Mouse (Mus musculus) ES-Bruce4 (cell line): ENCODE data around the gene Ifna14. TPM values are rescaled to one million over a fixed set of nuclear protein-coding genes. Genes with fewer than 3 reads are reported as not detected.

Source experiments
- H3K27ac ChIP-seq: 2 replicates; pipeline ENCODE4 v1.5.1; 2012; ENCODE audit warnings: low read length, inconsistent platforms; ENCODE audit not compliant: insufficient read depth
- H3K27me3 ChIP-seq: 2 replicates; pipeline ENCODE4 v1.6.1; 2012; ENCODE audit warnings: mild to moderate bottlenecking, low read length, inconsistent platforms; ENCODE audit not compliant: control insufficient read depth, poor library complexity, insufficient read depth, severe bottlenecking
- H3K36me3 ChIP-seq: 2 replicates; pipeline ENCODE4 v1.6.1; 2012; ENCODE audit warnings: inconsistent platforms, mild to moderate bottlenecking, low read length, moderate library complexity; ENCODE audit not compliant: control insufficient read depth, poor library complexity, insufficient read depth, severe bottlenecking
- H3K4me1 ChIP-seq: one replicate; pipeline ENCODE4 v1.8.1; 2011; ENCODE audit warnings: low read length; ENCODE audit not compliant: control insufficient read depth, insufficient read depth
- H3K4me3 ChIP-seq: 2 replicates; pipeline ENCODE4 v1.5.1; 2011; ENCODE audit warnings: low read depth, mild to moderate bottlenecking, low read length
- H3K9ac ChIP-seq: 2 replicates; pipeline ENCODE4 v1.6.1; 2012; ENCODE audit warnings: low read depth, mild to moderate bottlenecking, inconsistent platforms; ENCODE audit not compliant: poor library complexity, severe bottlenecking
- H3K9me3 ChIP-seq: replicated peaks from 2 replicates; pipeline ENCODE4 v1.6.1; 2012; ENCODE audit warnings: mild to moderate bottlenecking, low read length, inconsistent platforms; ENCODE audit not compliant: control insufficient read depth, poor library complexity, insufficient read depth, severe bottlenecking
- CTCF ChIP-seq: IDR thresholded peaks from one replicate; pipeline ENCODE4 v1.8.1; 2011; ENCODE audit warnings: low read depth, low read length
- EP300 ChIP-seq: IDR thresholded peaks from 2 replicates; pipeline ENCODE4 v1.6.1; 2011; ENCODE audit warnings: low read depth, low read length; ENCODE audit not compliant: insufficient read depth
- POLR2A ChIP-seq: IDR thresholded peaks from one replicate; pipeline ENCODE4 v1.8.1; 2011; ENCODE audit warnings: low read length; ENCODE audit not compliant: insufficient read depth
- polyA plus RNA-seq: library from polyadenylated mRNA; stranded (reverse); fragments of >200 nt; gene quantifications from 2 replicates; pipeline ENCODE4 v1.2.4, GENCODE M21; 2011; ENCODE audit warnings: low read depth; ENCODE audit not compliant: missing spikeins, insufficient read depth, insufficient read length

The Ifna14 gene
- polyA plus RNA-seq, 1 experiment: not detected

GRCm38 (mm10) chr4:88547986-88548385 is 23.6 kb downstream of the Ifna14 start:
- Histone ChIP-seq H3K36me3 (no peaks in the 10 kb centered on the region), H3K4me3 (no peak overlapping the region), H3K27me3 (no peaks in the 10 kb centered on the region), H3K9ac (no peak overlapping the region), H3K27ac (no peak overlapping the region), H3K4me1 (no peaks in the 10 kb centered on the region), H3K9me3 (no peaks in the 10 kb centered on the region)
- no peak for TF ChIP-seq EP300
- no peak for TF ChIP-seq POLR2A
- no peak for TF ChIP-seq CTCF

GRCm38 (mm10) chr4:88543649-88544234 is 27.9 kb downstream of the Ifna14 start:
- Histone ChIP-seq H3K4me3 (no peak overlapping the region), H3K4me1 (no peaks in the 10 kb centered on the region)

GRCm38 (mm10) chr4:88537328-88537727 is 34.3 kb downstream of the Ifna14 start:
- TF ChIP-seq EP300: no peak
- no peak for TF ChIP-seq POLR2A
- no peak for TF ChIP-seq CTCF
- no peak overlapping the region for H3K9ac ChIP-seq
- H3K4me1 ChIP-seq: no peaks in the 10 kb centered on the region
- no peaks in the 10 kb centered on the region for H3K27me3 ChIP-seq
- H3K9me3 ChIP-seq: no peaks in the 10 kb centered on the region
- no peaks in the 10 kb centered on the region for H3K36me3 ChIP-seq
- no peak overlapping the region for H3K27ac ChIP-seq
- no peak overlapping the region for H3K4me3 ChIP-seq

More at GRCm38 (mm10) chr4:88543649-88544234, 27.9 kb downstream of the Ifna14 start:
- H3K27ac ChIP-seq: no peak overlapping the region
- no peak for TF ChIP-seq EP300
- TF ChIP-seq CTCF: peak; percentile 12
- H3K9me3 ChIP-seq: no peaks in the 10 kb centered on the region
- no peaks in the 10 kb centered on the region for H3K27me3 ChIP-seq
- H3K36me3 ChIP-seq: no peaks in the 10 kb centered on the region
- H3K9ac ChIP-seq: no peak overlapping the region

DNA sequence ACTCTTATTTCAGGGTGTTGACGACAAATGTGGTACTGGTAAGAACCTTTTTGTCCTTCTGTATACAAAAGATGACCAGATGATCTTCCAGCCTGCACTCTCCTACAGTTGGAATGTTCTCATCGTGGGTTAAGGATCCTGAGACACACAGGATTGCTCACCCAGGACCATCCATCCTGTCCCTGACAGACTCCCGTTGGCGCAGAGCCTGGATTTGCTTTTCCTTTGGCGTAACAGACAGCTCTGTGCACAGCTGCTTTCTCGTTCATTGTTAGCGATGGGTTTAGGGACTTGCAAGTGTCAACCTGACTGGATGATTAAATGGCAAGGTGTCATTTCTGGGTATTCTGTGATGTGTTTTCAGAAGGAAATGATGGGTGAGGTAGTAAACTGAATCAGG is 35.0 kb downstream of the Ifna14 start:
- Histone ChIP-seq H3K27ac (no peak overlapping the region), H3K9me3 (no peaks in the 10 kb centered on the region), H3K36me3 (no peaks in the 10 kb centered on the region), H3K4me1 (no peaks in the 10 kb centered on the region), H3K27me3 (no peaks in the 10 kb centered on the region), H3K9ac (no peak overlapping the region), H3K4me3 (no peak overlapping the region)
- TF ChIP-seq POLR2A (no peak), EP300 (no peak)

DNA sequence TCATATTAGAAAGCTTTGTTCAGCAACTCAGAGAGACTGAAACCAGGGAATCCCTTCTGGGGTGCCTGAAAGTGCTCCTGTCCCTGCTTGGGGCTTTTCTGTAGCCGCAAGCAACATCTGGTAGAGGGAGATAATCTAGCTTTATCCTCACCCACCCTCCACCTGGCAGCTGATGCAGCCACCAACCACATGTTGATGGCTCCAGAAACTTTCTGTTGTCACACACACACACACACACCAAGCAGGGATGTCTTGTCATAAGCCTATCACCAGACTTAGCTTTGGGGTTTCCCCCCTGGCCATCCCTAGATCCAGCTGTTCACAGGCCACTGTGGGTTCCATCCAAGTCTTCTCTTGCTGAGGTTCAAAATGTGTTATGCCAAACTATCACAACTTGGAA is 35.9 kb downstream of the Ifna14 start:
- H3K36me3 ChIP-seq: no peaks in the 10 kb centered on the region
- H3K9me3 ChIP-seq: no peaks in the 10 kb centered on the region
- no peak overlapping the region for H3K4me3 ChIP-seq
- H3K9ac ChIP-seq: no peak overlapping the region
- no peaks in the 10 kb centered on the region for H3K4me1 ChIP-seq
- H3K27me3 ChIP-seq: no peaks in the 10 kb centered on the region
- no peak overlapping the region for H3K27ac ChIP-seq
- no peak for TF ChIP-seq CTCF
- TF ChIP-seq POLR2A: no peak
- TF ChIP-seq EP300: no peak

DNA sequence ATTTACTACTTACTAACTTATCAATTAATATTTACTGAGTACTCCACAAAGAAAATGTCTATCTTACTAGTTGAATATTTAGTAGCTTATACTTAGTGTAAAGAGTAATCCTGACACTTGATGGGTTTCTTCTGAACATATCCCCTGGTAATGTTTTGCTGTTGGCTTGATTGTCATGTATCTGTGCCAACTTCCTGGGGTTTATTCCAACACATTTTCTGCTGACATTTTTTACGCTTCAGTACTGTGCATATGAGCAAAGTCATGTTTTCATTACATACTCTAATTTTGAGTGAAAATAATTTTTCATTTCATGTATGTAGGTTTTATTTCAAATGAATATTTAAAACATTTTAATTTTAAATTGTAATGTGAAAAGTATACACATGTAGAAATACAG is 36.7 kb downstream of the Ifna14 start:
- no peaks in the 10 kb centered on the region for H3K27me3 ChIP-seq
- no peak overlapping the region for H3K27ac ChIP-seq
- no peaks in the 10 kb centered on the region for H3K36me3 ChIP-seq
- H3K9ac ChIP-seq: no peak overlapping the region
- no peak overlapping the region for H3K4me3 ChIP-seq
- no peak for TF ChIP-seq POLR2A
- no peaks in the 10 kb centered on the region for H3K9me3 ChIP-seq
- no peaks in the 10 kb centered on the region for H3K4me1 ChIP-seq
